8 mouse cellular contexts compared by ENCODE assay signal in genomic region chr12:73786909-73787308, GRCm38 (mm10).
A peak's percentile ranks its signal among the peaks of the same experiment; 100 is the strongest.
DNase-seq lines count a peak whose midpoint lies in the region; ATAC-seq and TF ChIP-seq lines count a peak whose summit lies in the region.
"Had no signal": no experiment of that assay in that cellular context is flagged by ENCODE, and none has a peak within 500 bp of the region (broad histone marks: within the 10 kb centered on the region; RNA-seq: fewer than 3 reads in every experiment).

No protein-coding gene starts in this region.

- H3K4me1 ChIP-seq in heart, adult 2 months (ENCODE audit: control insufficient read depth, insufficient read depth, low read length), result peaks cover 24% of the 10 kb centered on the region
- no peaks in the 10 kb centered on the region for H3K4me1 ChIP-seq in stomach, embryonic 16.5 days (ENCODE audit: control insufficient read depth, insufficient read depth, low read length)
- H3K4me1 ChIP-seq: neural tube, embryonic 12.5 days had no signal

- H3K9ac ChIP-seq in heart, adult 2 months (ENCODE audit: low read depth, low read length), result no peak overlapping the region
- H3K9ac ChIP-seq in stomach, embryonic 16.5 days (ENCODE audit: low read length), result no peak overlapping the region
- H3K9ac ChIP-seq: neural tube, embryonic 12.5 days had no signal

- H3K9me3 ChIP-seq in stomach, embryonic 16.5 days (replicated peaks; ENCODE audit: control insufficient read depth, low read length), result no peaks in the 10 kb centered on the region
- H3K9me3 ChIP-seq: neural tube, embryonic 12.5 days had no signal

- intact Hi-C loops in heart, adult 2 months (cut with DNase I), result no loop called here

- 25% methylated on average over 8 of the region's 8 CpGs for WGBS in heart, adult 2 months
- 66% methylated on average over 8 of the region's 8 CpGs for WGBS in stomach, embryonic 16.5 days

- DNase-seq in right cerebral cortex, postnatal 10 days (ENCODE audit: low spot score in 2 of 2), result peak; percentile 59 to 74
- DNase-seq in right cerebral cortex, adult 18-20 months, result no peak
- peak; percentile 85 for DNase-seq in cerebellum, adult 8-10 months
- peak; percentile 85 for DNase-seq in heart, adult 2 months
- DNase-seq in kidney, postnatal 4 days, result peak; percentile 77 to 80
- no peak for DNase-seq in thymus, postnatal 4 days

- no peak for TF ChIP-seq CTCF in heart, adult 2 months (IDR thresholded peaks at IDR 0.05)

- no peaks in the 10 kb centered on the region for H3K79me2 ChIP-seq in heart, adult 2 months (replicated peaks; ENCODE audit: control insufficient read depth, insufficient read depth, low read length)

- H3K36me3 ChIP-seq in heart, adult 2 months (ENCODE audit: control insufficient read depth, insufficient read depth, low read length), result peaks cover 10% of the 10 kb centered on the region
- H3K36me3 ChIP-seq in stomach, embryonic 16.5 days (ENCODE audit: control insufficient read depth, insufficient read depth, low read length), result no peaks in the 10 kb centered on the region
- H3K36me3 ChIP-seq: neural tube, embryonic 12.5 days had no signal

- H3K27me3 ChIP-seq in heart, adult 2 months (ENCODE audit: control insufficient read depth, insufficient read depth, low read length), result no peaks in the 10 kb centered on the region
- H3K27me3 ChIP-seq in stomach, embryonic 16.5 days (ENCODE audit: control insufficient read depth, insufficient read depth, low read length), result no peaks in the 10 kb centered on the region
- H3K27me3 ChIP-seq: neural tube, embryonic 12.5 days had no signal

- peak; percentile 81 for TF ChIP-seq EP300 in heart, adult 2 months (IDR thresholded peaks at IDR 0.05; ENCODE audit: insufficient read depth, low read depth, low read length)

- TF ChIP-seq POLR2A in heart, adult 2 months (IDR thresholded peaks at IDR 0.05; ENCODE audit: insufficient read depth, low read depth, low read length), result no peak

- no peak overlapping the region for H3K4me2 ChIP-seq in stomach, embryonic 16.5 days (ENCODE audit: low read depth, low read length)
- H3K4me2 ChIP-seq: neural tube, embryonic 12.5 days had no signal

- peak overlapping the region; percentile 61 for H3K27ac ChIP-seq in heart, adult 2 months
- no peak overlapping the region for H3K27ac ChIP-seq in stomach, embryonic 16.5 days (ENCODE audit: low read length)
- H3K27ac ChIP-seq: neural tube, embryonic 12.5 days had no signal

- no peak overlapping the region for H3K4me3 ChIP-seq in heart, adult 2 months
- no peak overlapping the region for H3K4me3 ChIP-seq in stomach, embryonic 16.5 days (replicated peaks; ENCODE audit: low read length)
- H3K4me3 ChIP-seq: neural tube, embryonic 12.5 days had no signal

- ATAC-seq in stomach, embryonic 16.5 days (ENCODE audit: insufficient read depth, low FRiP score), result peak; percentile 75

Comparison
In these comparisons a context has a peak if more than half of its experiments do, and no peak if none do; other contexts are left out.
1. DNase-seq: peak in right cerebral cortex, postnatal 10 days (2 of 2), cerebellum, adult 8-10 months (single experiment), heart, adult 2 months (2 of 2) and kidney, postnatal 4 days (2 of 2); none in right cerebral cortex, adult 18-20 months (single experiment) and thymus, postnatal 4 days (single experiment).